Mouse (Mus musculus): ENCODE measurements around the gene Rpf1. TPM values are rescaled to one million over a fixed set of nuclear protein-coding genes. Genes with fewer than 3 reads are reported as not detected.

Rpf1 gene
- polyA plus RNA-seq, 1 experiment, result 19.6 TPM

DNA sequence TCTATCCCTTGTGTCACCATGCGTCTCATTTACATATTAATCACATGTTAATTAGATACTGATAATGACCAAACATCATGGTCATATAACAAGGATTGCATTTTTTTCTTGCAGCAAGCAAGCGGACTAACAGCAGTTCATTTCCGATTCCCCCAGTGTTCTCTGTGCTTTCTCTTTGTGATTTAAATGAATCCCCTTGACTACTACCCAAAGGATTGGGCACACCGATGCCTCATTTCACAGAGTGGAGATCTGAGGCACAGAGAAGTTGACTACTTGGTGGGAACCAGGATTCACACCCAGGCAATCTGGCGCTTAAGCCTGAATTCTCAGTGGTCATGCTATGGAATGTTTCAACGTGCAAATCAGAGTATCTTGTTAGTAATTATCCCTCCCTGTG lies 13.8 kb upstream of the Rpf1 start:
- no peak for TF ChIP-seq POLR2A (IDR thresholded peaks at IDR 0.05; ENCODE audit: borderline replicate concordance, insufficient read depth, low read length)
- no peak for TF ChIP-seq CTCF (IDR thresholded peaks at IDR 0.05; ENCODE audit: borderline replicate concordance, insufficient read depth, low read depth, low read length)
- 61% methylated on average over 6 of the region's 6 CpGs for WGBS
- H3K27me3 ChIP-seq (ENCODE audit: control insufficient read depth, insufficient read depth, low read length), result no peaks in the 10 kb centered on the region
- no peak overlapping the region for H3K4me3 ChIP-seq (replicated peaks; ENCODE audit: insufficient read depth, low read depth, low read length)
- H3K4me1 ChIP-seq (ENCODE audit: control insufficient read depth, insufficient read depth, low read length), result no peaks in the 10 kb centered on the region
- H3K27ac ChIP-seq (ENCODE audit: insufficient read depth, low read length), result no peak overlapping the region
- no peak for DNase-seq

DNA sequence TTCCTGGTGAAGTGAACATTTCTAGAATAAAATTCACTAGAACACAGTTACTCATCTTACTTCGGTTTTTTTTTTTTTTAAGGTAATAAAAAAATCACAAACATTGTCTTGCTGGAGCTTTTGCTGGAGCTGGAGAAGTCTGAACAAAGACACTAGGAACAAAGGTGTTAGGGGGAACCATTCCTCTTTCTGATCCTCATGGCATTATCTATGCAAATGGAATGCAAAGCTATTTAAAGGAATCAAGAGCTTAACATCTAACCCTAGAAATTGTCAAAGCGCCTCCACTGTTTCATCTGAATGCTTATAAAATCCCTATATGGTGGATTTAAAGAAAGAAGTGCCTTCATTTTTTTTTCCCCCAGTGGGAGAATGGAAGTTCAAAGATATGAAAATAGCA lies 7.1 kb upstream of the Rpf1 start:
- Histone ChIP-seq H3K27ac (ENCODE audit: insufficient read depth, low read length) (no peak overlapping the region), H3K4me3 (replicated peaks; ENCODE audit: insufficient read depth, low read depth, low read length) (no peak overlapping the region), H3K27me3 (ENCODE audit: control insufficient read depth, insufficient read depth, low read length) (no peaks in the 10 kb centered on the region), H3K4me1 (ENCODE audit: control insufficient read depth, insufficient read depth, low read length) (no peaks in the 10 kb centered on the region)
- WGBS, result 56% methylated on average over 2 of the region's 2 CpGs
- no peak for DNase-seq
- TF ChIP-seq POLR2A (IDR thresholded peaks at IDR 0.05; ENCODE audit: borderline replicate concordance, insufficient read depth, low read length) (no peak), CTCF (IDR thresholded peaks at IDR 0.05; ENCODE audit: borderline replicate concordance, insufficient read depth, low read depth, low read length) (no peak)

DNA sequence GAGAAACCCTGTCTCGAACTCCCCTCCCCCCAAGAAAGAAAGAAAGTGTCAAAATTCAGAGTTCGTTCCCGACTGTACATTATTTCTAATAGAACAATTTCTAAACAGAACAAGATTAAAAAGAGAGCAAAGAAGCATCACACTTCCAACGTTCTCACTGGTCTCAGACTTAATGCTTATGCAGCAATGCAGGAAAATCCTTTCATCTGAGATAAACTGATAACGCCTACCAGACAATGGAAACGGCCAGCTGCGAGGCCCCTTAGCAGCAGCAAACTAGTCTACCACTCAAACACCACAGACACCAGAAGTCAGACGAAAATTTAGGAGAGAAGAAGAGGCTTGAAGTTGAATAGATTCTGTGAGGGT lies 407 bp upstream of the Rpf1 start:
- Histone ChIP-seq H3K4me3 (replicated peaks; ENCODE audit: insufficient read depth, low read depth, low read length) (peak overlapping the region; percentile 91), H3K27me3 (ENCODE audit: control insufficient read depth, insufficient read depth, low read length) (no peaks in the 10 kb centered on the region), H3K27ac (ENCODE audit: insufficient read depth, low read length) (0 out of 2 replicates have a peak overlapping the region, but pooled peaks have one; percentile 41), H3K4me1 (ENCODE audit: control insufficient read depth, insufficient read depth, low read length) (no peaks in the 10 kb centered on the region)
- 10% methylated on average over 8 of the region's 8 CpGs for whole genome bisulfite sequencing
- DNase-seq, result no peak
- TF ChIP-seq POLR2A (IDR thresholded peaks at IDR 0.05; ENCODE audit: borderline replicate concordance, insufficient read depth, low read length), result no peak
- no peak for TF ChIP-seq CTCF (IDR thresholded peaks at IDR 0.05; ENCODE audit: borderline replicate concordance, insufficient read depth, low read depth, low read length)

DNA sequence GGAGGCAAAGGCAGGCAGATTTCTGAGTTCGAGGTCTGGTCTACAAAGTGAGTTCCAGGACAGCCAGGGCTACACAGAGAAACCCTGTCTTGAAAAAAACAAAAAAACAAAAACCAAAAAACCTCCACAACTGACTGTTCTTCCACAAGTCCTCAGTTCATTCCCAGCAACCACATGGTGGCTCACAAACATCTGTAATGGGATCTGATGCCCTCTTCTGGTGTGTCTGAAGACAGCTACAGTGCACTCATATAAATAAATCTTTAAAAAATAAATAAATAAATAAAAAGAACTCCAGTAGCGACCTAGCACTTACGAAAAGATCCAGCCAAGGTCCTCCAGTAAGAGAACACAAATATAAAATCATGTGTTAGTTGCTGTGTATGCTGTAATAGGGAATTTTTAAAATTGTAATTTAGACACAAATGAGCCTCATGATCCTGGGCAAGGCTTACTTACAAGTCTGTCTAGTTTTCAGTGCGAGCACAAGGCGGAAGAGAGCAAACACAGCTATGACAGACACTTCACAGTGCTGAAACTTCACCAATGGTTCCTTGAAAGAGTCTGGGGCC lies 917 bp downstream of the Rpf1 start:
- H3K4me1 ChIP-seq (ENCODE audit: control insufficient read depth, insufficient read depth, low read length), result no peaks in the 10 kb centered on the region
- TF ChIP-seq POLR2A (IDR thresholded peaks at IDR 0.05; ENCODE audit: borderline replicate concordance, insufficient read depth, low read length), result no peak
- TF ChIP-seq CTCF (IDR thresholded peaks at IDR 0.05; ENCODE audit: borderline replicate concordance, insufficient read depth, low read depth, low read length), result no peak
- H3K27ac ChIP-seq (ENCODE audit: insufficient read depth, low read length), result peak overlapping the region; percentile 5; the same call in 1 of the 2 replicates
- peak overlapping the region; percentile 63 for H3K4me3 ChIP-seq (replicated peaks; ENCODE audit: insufficient read depth, low read depth, low read length)
- peak in 1 of 2 experiments; percentile 11 for DNase-seq
- H3K27me3 ChIP-seq (ENCODE audit: control insufficient read depth, insufficient read depth, low read length), result no peaks in the 10 kb centered on the region
- 26% methylated on average over 5 of the region's 5 CpGs for WGBS

DNA sequence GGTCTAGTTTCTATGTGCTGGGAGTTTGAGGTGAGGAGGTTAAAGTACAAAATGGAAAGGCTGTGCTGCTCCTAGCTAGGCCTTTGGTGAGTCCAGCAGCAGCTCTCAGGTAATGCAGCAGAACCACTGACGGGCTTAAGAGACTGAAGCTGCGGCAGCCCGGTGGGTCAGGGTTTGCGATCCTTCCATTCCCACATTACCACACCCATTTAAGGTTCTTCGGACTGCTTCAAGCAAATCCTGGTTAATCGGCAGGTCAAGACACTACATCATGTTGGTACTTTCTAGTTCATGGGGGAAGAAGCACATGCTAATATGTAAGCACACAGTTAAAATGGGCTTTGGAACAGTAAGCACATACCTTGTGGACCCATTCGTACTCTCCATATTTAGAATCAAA lies 14.5 kb downstream of the Rpf1 start:
- Histone ChIP-seq H3K27ac (ENCODE audit: insufficient read depth, low read length) (no peak overlapping the region), H3K4me3 (replicated peaks; ENCODE audit: insufficient read depth, low read depth, low read length) (no peak overlapping the region), H3K27me3 (ENCODE audit: control insufficient read depth, insufficient read depth, low read length) (no peaks in the 10 kb centered on the region), H3K4me1 (ENCODE audit: control insufficient read depth, insufficient read depth, low read length) (no peaks in the 10 kb centered on the region)
- WGBS, result 97% methylated on average over 7 of the region's 7 CpGs
- no peak for TF ChIP-seq CTCF (IDR thresholded peaks at IDR 0.05; ENCODE audit: borderline replicate concordance, insufficient read depth, low read depth, low read length)
- no peak for TF ChIP-seq POLR2A (IDR thresholded peaks at IDR 0.05; ENCODE audit: borderline replicate concordance, insufficient read depth, low read length)
- no peak for DNase-seq

DNA sequence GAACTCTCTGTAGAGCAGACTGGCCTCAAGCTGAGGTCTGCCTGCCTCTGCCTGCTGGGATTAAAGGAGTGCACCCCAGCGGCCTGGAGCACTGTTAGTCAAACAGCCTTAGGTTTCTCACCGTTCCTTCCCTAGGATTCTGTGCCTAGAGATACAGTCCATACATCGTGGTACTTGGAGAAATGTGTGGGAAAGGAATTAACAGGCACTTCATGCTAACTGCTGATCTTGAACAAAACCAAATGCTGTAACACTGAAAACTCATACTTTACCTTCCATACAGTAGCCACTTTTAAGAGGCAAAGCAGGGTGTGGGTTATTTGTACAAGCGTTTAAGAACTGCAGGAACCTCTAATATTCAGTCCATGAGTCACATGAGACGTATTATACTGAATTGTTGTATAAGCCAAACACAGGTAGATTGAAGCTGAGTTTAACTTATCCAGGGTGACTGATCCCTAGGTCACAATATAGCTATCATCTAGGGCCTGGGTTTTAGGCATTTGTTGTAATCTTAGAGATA lies 19.6 kb downstream of the Rpf1 start:
- H3K4me3 ChIP-seq (replicated peaks; ENCODE audit: insufficient read depth, low read depth, low read length), result no peak overlapping the region
- TF ChIP-seq POLR2A (IDR thresholded peaks at IDR 0.05; ENCODE audit: borderline replicate concordance, insufficient read depth, low read length) (no peak), CTCF (IDR thresholded peaks at IDR 0.05; ENCODE audit: borderline replicate concordance, insufficient read depth, low read depth, low read length) (no peak)
- 52% methylated on average over 5 of the region's 5 CpGs for WGBS
- DNase-seq, result no peak
- peaks cover 8% of the 10 kb centered on the region; the same call in 1 of the 2 replicates for H3K27me3 ChIP-seq (ENCODE audit: control insufficient read depth, insufficient read depth, low read length)
- no peaks in the 10 kb centered on the region for H3K4me1 ChIP-seq (ENCODE audit: control insufficient read depth, insufficient read depth, low read length)
- H3K27ac ChIP-seq (ENCODE audit: insufficient read depth, low read length), result no peak overlapping the region

DNA sequence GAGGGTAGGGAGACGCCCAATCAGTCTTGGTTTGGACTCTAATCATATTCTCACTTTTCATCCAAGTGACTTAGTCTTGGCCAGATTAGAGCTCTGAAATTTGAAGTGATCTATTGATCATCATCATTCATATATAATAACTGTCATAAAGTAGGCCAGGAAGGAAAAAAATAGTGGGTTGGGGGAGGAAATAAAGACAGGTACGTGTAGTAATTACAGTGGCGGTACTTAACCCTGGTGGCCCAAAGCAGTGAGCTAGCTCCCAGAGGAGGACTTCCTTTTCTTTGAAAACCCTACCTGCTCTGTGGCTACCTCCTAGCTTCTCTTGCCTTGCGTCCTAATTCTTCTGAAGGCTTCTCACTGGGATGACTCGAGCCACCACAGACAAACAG lies 20.4 kb downstream of the Rpf1 start:
- Histone ChIP-seq H3K27me3 (ENCODE audit: control insufficient read depth, insufficient read depth, low read length) (peaks cover 8% of the 10 kb centered on the region; the same call in 1 of the 2 replicates), H3K27ac (ENCODE audit: insufficient read depth, low read length) (no peak overlapping the region), H3K4me3 (replicated peaks; ENCODE audit: insufficient read depth, low read depth, low read length) (no peak overlapping the region), H3K4me1 (ENCODE audit: control insufficient read depth, insufficient read depth, low read length) (no peaks in the 10 kb centered on the region)
- WGBS, result 40% methylated on average over 5 of the region's 5 CpGs
- DNase-seq, result no peak
- TF ChIP-seq CTCF (IDR thresholded peaks at IDR 0.05; ENCODE audit: borderline replicate concordance, insufficient read depth, low read depth, low read length), result no peak

DNA sequence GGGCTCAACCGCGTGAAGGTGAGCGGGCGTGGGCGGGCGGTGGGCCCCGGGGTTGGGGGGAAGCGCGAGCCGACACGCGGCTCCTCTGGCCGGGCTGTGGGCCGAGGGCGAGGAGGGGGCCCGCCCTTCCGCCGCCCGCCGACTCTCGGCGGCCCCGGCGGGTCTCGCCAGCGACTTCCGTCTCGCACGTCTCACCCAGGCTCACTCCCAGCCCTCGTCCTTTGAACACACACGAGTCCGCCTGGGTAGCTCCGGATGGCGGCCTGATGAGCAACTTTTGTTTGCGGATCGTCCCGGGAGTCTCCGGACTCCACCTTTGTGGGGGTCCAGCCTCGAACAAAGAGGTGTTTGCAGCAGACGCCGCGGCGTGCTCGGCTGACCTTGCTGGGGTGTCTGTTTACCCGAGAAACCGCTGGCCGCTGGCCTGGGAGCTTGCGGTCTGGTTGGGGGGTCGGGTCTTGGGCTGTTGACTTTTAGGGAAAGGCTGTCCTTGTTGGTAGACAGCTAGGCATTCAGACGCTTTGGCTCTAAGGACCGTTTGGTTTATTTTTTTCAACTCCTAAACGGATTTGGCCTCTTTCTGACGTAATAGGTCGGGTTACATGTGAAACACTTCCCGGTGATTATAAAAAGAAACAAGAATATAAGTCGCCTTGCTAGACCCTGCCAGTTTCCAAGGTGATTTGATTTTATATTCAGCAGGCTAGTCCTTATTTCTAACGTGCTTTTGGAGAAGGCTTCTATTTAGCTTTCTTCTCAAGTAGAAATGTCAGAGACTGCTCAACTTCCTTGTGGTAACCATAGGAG lies 21.0 kb downstream of the Rpf1 start:
- TF ChIP-seq CTCF (IDR thresholded peaks at IDR 0.05; ENCODE audit: borderline replicate concordance, insufficient read depth, low read depth, low read length) (no peak), POLR2A (IDR thresholded peaks at IDR 0.05; ENCODE audit: borderline replicate concordance, insufficient read depth, low read length) (no peak)

More for the DNA sequence above, 21.0 kb downstream of the Rpf1 start:
- peak overlapping the region; percentile 51 for H3K4me3 ChIP-seq (replicated peaks; ENCODE audit: insufficient read depth, low read depth, low read length)
- peak in 1 of 2 experiments; percentile 17 for DNase-seq
- WGBS, result 2% methylated on average over 57 of the region's 57 CpGs
- no peak overlapping the region for H3K27ac ChIP-seq (ENCODE audit: insufficient read depth, low read length)
- H3K27me3 ChIP-seq (ENCODE audit: control insufficient read depth, insufficient read depth, low read length), result peaks cover 8% of the 10 kb centered on the region; the same call in 1 of the 2 replicates
- H3K4me1 ChIP-seq (ENCODE audit: control insufficient read depth, insufficient read depth, low read length), result no peaks in the 10 kb centered on the region

Data from cerebellum, adult 2 months (tissue).